Mouse (Mus musculus) adrenal gland, adult 18-20 months (tissue): ENCODE measurements around the gene Gdf11. TPM values are rescaled to one million over a fixed set of nuclear protein-coding genes. Genes with fewer than 3 reads are reported as not detected.

Experiments used
- total RNA-seq, 2 experiments: library from RNA; stranded (reverse); gene quantifications; 1 replicate in 1 of 2; 2 replicates in 1 of 2; pipeline ENCODE4 v1.2.3; 2021

Gdf11 gene
- total RNA-seq, 2 experiments from 2014 or later: 1.4 to 1.9 TPM

Other genes with a start within 250 kb of the Gdf11 start
- gene Ikzf4, start 245.7 kb downstream of the Gdf11 start, total RNA-seq: 1 to 10 TPM; 2.3 TPM
- 10 to 100 TPM; 29.4 to 37.6 TPM for gene Suox, start 217.6 kb downstream of the Gdf11 start, total RNA-seq
- gene Rab5b, start 195.5 kb downstream of the Gdf11 start, total RNA-seq: 100 to 1,000 TPM; 112 to 122 TPM
- 1 to 10 TPM in 1 of 2 experiments, under 1 TPM in 1; 0.42 to 1.1 TPM for gene Pmel, start 187.5 kb downstream of the Gdf11 start, total RNA-seq
- gene Cdk2, start 186.7 kb downstream of the Gdf11 start, total RNA-seq: 10 to 100 TPM; 12.8 to 13.1 TPM
- gene Dgka, start 146.9 kb downstream of the Gdf11 start, total RNA-seq: 10 to 100 TPM; 16.3 to 18.1 TPM
- 10 to 100 TPM; 21.6 to 23.8 TPM for gene Pym1, start 143.8 kb downstream of the Gdf11 start, total RNA-seq
- 10 to 100 TPM; 33.1 to 41.7 TPM for gene Mmp19, start 100.8 kb downstream of the Gdf11 start, total RNA-seq
- 10 to 100 TPM; 60.0 to 67.1 TPM for gene Dnajc14, start 87.7 kb downstream of the Gdf11 start, total RNA-seq
- gene Tmem198b, start 87.3 kb downstream of the Gdf11 start, total RNA-seq: 1 to 10 TPM; 6.7 to 7.6 TPM
- gene Sarnp, start 74.4 kb downstream of the Gdf11 start, total RNA-seq: 10 to 100 TPM; 52.6 to 53.4 TPM
- 10 to 100 TPM; 45.2 to 52.3 TPM for gene Ormdl2, start 70.1 kb downstream of the Gdf11 start, total RNA-seq
- gene Cd63, start 9.3 kb upstream of the Gdf11 start, total RNA-seq: 100 to 1,000 TPM; 288 to 358 TPM
- gene Rdh5, start 31.2 kb upstream of the Gdf11 start, total RNA-seq: 10 to 100 TPM in 1 of 2 experiments, 1 to 10 TPM in 1; 9.8 to 11.8 TPM
- gene Bloc1s1, start 32.3 kb upstream of the Gdf11 start, total RNA-seq: 100 to 1,000 TPM; 177 to 191 TPM
- gene Itga7, start 42.1 kb upstream of the Gdf11 start, total RNA-seq: 10 to 100 TPM; 10.7 to 25.7 TPM
- gene Mettl7b, start 69.3 kb upstream of the Gdf11 start, total RNA-seq: under 1 TPM; 0.32 to 0.33 TPM
- gene Olfr9, start 97.7 kb upstream of the Gdf11 start, total RNA-seq: not detected
- not detected for gene Olfr763, start 119.1 kb upstream of the Gdf11 start, total RNA-seq
- not detected for gene Olfr764-ps1, start 148.2 kb upstream of the Gdf11 start, total RNA-seq
- gene Olfr765, start 158.3 kb upstream of the Gdf11 start, total RNA-seq: not detected
- gene Olfr766-ps1, start 177.3 kb upstream of the Gdf11 start, total RNA-seq: not detected
- not detected for gene Olfr767, start 191.2 kb upstream of the Gdf11 start, total RNA-seq
- gene Olfr768, start 207.7 kb upstream of the Gdf11 start, total RNA-seq: not detected
- not detected for gene Olfr769, start 226.1 kb upstream of the Gdf11 start, total RNA-seq
- gene Olfr770, start 247.3 kb upstream of the Gdf11 start, total RNA-seq: not detected